Mouse (Mus musculus): ENCODE results near the gene Ldhc.
"Not testable (repeated sequence)": the region's sequence is repeated elsewhere in the genome, so short reads cannot be mapped to it uniquely, and the experiment has no call there.

Ldhc gene

GRCm38 (mm10) chr7:46860996-46861395 is at the start of gene Ldhc:
Gene Ldhc, plus strand, starts transcription at chr7:46861203.
- DNase-seq (ENCODE audit: extremely low spot score, low spot score): no peak

GRCm38 (mm10) chr7:46814012-46814411 is 47.0 kb upstream of the Ldhc start:
- no peak for DNase-seq (ENCODE audit: extremely low spot score, low spot score)

GRCm38 (mm10) chr7:46820876-46821632 is 39.9 kb upstream of the Ldhc start:
- DNase-seq (ENCODE audit: extremely low spot score, low spot score): not testable (repeated sequence)

GRCm38 (mm10) chr7:46827046-46827802 is 33.8 kb upstream of the Ldhc start:
- DNase-seq (ENCODE audit: extremely low spot score, low spot score): no peak

- DNase-seq (ENCODE audit: extremely low spot score, low spot score): no peak
Observed at GRCm38 (mm10) chr7:46827803-46828184, 33.2 kb upstream of the Ldhc start.

GRCm38 (mm10) chr7:46829911-46830310 is 31.1 kb upstream of the Ldhc start:
- DNase-seq (ENCODE audit: extremely low spot score, low spot score): no peak

- DNase-seq (ENCODE audit: extremely low spot score, low spot score): no peak
Observed at GRCm38 (mm10) chr7:46830799-46831590, 30.0 kb upstream of the Ldhc start.

GRCm38 (mm10) chr7:46831693-46832092 is 29.3 kb upstream of the Ldhc start:
- DNase-seq (ENCODE audit: extremely low spot score, low spot score): no peak

GRCm38 (mm10) chr7:46832112-46832810 is 28.7 kb upstream of the Ldhc start:
- DNase-seq (ENCODE audit: extremely low spot score, low spot score): not testable (repeated sequence)

- no peak for DNase-seq (ENCODE audit: extremely low spot score, low spot score)
Observed at GRCm38 (mm10) chr7:46833266-46833665, 27.7 kb upstream of the Ldhc start.

- no peak for DNase-seq (ENCODE audit: extremely low spot score, low spot score)
Observed at GRCm38 (mm10) chr7:46833670-46834255, 27.2 kb upstream of the Ldhc start.

- no peak for DNase-seq (ENCODE audit: extremely low spot score, low spot score)
Observed at GRCm38 (mm10) chr7:46834994-46835610, 25.9 kb upstream of the Ldhc start.

- DNase-seq (ENCODE audit: extremely low spot score, low spot score): no peak
Observed at GRCm38 (mm10) chr7:46836357-46836756, 24.6 kb upstream of the Ldhc start.

- no peak for DNase-seq (ENCODE audit: extremely low spot score, low spot score)
Observed at GRCm38 (mm10) chr7:46837073-46837472, 23.9 kb upstream of the Ldhc start.

GRCm38 (mm10) chr7:46838104-46838671 is 22.8 kb upstream of the Ldhc start:
- DNase-seq (ENCODE audit: extremely low spot score, low spot score): peak; percentile 34

- DNase-seq (ENCODE audit: extremely low spot score, low spot score): no peak
Observed at GRCm38 (mm10) chr7:46838891-46839302, 22.1 kb upstream of the Ldhc start.

GRCm38 (mm10) chr7:46839446-46839845 is 21.6 kb upstream of the Ldhc start:
- DNase-seq (ENCODE audit: extremely low spot score, low spot score): no peak

- DNase-seq (ENCODE audit: extremely low spot score, low spot score): no peak
Observed at GRCm38 (mm10) chr7:46839861-46840260, 21.1 kb upstream of the Ldhc start.

- no peak for DNase-seq (ENCODE audit: extremely low spot score, low spot score)
Observed at GRCm38 (mm10) chr7:46840326-46840725, 20.7 kb upstream of the Ldhc start.

Data from neural tube, embryonic 10.5 days (tissue).